Mouse (Mus musculus): Measurements from ENCODE around the gene Rab32.
"Not testable (repeated sequence)": the region's sequence is repeated elsewhere in the genome, so short reads cannot be mapped to it uniquely, and the experiment has no call there.

The Rab32 gene

DNA sequence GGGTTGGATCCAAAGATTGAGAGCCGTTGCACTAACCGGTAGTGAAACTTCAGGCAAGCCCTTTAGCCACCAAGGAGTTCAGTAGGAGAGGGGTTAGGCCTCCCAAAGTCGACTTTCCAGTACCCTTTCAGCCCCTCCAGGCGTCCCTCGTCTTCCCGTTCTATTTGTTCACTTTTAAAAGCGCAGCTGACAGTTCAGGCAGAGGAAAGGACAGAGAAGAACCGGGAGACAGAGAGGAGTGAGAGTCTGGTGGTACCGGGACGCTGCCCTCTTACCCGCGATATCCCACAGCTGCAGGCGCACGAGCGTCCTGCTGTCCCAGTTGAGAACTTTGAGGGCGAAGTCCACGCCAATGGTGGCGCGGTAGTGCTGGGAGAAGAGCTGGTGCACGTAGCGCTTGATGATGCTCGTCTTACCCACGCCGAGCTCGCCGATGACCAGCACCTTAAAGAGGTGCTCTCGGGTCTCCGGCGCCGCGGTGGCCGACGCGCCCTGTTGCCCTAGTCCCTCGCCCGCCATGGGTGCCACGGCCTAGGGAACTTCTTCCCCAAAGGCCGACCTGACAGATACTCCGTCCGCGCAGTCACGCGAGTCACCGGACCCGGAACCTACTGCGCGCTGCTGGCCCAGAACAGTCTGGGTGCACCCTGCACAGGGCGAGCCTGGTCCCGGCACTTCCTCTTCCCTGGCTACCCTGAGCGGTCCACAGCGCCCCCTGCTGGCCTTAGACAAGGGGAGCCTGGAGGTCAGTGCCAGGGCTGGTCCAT lies at the start of gene Rab32:
TSS of gene Rab32 (minus strand) at position 696 of the 767 bp plus-strand sequence.
- DNase-seq, result peak; percentile 95

DNA sequence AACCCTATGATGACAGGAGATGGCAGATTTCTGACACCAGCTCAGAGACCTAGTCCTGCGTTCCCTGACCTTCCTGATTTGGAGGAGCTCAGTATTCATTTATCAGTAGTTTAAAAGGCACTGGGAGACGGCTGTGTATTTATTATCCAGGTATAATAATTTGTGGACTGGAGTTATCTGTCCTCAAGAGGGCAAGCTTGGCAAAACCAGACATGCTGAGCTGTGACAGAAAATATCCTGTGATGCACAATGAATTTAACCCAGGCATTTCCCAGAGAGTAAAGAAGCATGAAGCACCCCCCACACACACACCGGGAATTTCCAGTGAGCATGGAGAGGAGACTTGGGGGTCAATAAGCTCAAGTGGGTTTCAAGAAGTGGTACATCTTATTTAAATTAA lies 42.7 kb upstream of the Rab32 start:
- DNase-seq, result no peak

DNA sequence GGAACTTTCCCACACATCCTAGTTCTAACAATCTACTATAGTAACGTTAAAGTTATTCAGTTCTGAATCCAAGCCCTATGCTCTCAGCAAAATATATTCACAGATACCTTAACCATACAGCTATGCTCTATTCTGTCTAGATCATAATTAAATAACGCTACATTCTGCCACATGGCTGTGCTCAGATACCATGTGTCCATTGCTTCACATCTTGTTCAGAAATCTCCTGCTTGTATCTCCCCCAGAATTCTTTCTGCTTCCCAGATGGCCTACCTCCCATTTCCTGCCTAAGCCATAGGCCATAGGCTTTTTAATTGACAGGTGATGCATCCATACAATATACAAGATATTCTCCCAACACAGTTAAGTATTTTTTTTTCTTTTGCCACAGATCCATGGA lies 39.4 kb upstream of the Rab32 start:
- not testable (repeated sequence) for DNase-seq

DNA sequence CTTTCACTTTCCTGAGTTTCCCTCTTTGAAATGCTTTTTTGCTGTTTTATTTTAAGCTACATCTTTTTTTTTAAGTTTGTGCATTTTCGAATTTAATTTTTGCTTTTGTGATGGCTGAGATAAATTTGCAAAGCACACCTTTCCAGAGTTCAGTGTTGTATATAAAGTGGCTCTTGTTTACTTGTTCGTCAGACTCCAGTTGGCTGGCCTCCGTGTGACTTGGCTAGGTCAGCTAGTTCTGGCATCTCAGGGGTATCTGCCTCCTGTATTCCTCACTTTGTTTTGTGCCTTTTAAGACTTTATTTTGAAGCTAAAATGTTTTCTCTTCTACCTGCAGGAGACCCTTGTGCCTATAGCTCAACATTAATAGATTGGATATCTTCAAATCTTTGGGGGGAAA lies 22.7 kb upstream of the Rab32 start:
- DNase-seq, result no peak

DNA sequence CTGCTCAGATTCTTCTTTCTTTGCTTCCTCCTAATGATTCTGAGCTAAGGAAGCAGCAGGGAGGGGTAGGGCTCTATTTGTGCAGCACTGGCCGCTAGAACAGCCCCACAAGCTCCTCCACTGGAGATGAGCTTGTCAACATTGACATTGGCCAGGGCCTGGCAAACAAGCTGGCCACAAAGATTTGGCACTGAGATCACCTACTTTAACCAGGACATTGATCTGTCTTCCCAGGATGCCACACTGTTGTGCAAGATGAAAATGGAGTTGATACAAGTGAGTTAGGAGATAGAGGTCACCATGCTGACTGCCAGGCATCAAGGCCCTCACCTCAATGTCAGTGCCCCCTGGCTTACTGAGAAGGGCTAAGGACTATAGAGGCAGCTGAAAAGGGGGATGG lies 21.8 kb upstream of the Rab32 start:
- no peak for DNase-seq

DNA sequence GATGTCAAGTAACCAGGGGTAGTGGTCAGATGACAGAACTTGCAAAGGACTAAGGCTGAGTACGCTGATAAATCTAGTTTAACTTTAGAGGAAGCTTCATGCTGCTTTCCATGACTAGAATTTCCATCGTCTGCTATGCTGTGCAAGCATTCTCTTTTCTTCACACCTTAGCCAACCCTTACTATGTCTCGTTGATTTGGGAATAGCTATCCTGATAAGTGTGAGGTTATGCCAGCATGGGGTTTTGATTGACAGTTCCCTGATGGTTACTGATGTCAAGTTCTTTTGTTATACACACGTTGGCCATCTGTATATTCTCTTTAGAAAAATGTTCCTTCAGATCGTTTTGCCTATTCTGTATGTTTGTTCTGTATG lies 259 bp upstream of the Rab32 start:
- no peak for DNase-seq

DNA sequence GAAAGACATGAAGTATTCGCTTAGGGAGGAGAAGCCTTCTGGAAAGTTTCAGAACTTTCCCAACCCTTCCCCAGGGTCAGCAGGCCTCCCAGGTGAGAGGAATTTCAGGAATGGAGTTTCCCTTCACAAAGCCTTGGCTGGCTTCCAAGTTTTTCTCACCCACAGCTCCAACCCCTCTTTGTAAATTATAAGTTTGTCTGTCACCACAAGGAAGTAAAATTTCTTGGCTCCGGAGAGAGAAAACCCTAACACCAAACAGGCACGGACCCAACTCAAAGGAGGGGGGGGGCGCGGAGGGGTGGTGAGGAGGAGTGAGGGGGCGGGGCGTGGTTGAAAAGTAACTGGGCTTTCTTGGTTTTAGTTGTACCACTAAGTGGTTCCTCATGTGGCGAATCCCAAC lies 980 bp downstream of the Rab32 start:
- DNase-seq, result peak; percentile 82

DNA sequence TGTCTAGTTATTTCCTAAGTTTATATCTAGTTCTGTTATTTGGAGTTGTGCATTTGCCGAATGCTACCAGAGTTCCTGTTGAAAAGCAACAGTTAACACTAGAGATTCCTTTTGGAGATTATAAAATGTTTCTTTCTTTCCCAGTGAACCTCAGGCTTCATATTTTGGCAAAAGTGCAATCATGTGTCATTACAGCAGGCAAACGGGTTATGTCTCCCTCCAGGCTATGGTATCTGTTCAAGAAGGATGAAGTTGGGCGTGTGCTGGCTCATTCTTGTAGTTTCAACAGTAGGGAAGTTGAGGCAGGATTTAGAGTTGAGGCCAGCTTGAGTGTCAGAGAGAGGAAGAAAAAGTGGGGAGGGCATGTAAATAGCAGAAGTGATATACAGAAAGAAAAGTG lies 2.4 kb downstream of the Rab32 start:
- DNase-seq, result no peak

DNA sequence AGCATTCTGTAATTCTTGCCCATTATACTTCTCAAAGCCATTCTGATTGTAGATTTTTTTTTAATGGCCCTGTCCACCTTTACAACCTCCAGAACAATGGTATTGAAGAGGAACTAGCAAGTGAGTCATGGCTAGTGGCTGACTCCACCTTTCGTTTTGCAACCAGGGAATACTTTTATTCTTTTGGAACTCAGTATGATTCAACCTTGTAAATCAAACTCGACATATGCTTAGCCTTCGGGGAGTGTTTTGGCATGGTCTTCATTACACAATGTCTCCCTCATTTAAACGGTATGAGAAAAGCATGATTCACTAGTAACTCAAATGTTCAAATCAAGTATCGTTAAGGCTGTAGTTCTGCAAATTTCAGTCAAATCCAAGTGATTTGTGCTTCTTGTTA lies 2.8 kb downstream of the Rab32 start:
- DNase-seq, result no peak

DNA sequence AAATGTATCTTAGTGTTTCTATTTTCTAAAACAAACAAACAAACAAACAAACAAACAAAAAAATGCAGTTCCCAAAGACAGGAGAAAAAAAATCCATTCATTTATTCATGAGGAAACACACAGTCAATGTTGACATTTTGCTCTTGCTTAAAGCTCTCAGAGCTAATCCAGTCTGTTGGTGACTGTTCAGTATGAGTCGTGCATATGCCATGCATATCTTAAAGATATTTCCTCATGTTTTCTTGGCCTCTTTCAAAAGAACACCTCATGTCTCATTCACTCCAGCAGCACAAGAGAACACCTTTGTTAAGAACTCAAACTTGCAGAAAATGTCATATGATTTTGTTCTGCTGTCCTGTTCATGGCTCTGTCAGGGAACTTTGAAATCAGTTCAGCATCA lies 7.9 kb downstream of the Rab32 start:
- no peak for DNase-seq

DNA sequence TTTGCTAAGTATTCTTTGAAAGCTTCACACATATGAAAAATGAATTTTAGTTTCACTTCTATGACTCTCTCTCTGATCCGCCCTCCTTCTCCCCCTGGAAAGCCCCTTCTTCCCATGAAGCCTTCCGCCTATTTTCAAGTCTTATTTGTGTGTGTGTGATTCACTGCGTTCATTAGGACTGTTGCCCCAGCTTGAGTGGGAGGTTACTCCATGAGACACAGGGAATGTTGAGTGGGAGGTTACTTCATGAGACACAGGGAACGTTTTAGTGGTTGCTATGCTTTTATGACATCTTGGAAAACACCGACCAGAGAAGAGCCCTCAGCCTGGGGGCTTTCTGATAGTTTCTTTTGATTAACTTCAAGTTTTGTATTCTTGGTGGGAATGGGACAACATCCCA lies 11.4 kb downstream of the Rab32 start:
- DNase-seq, result no peak

DNA sequence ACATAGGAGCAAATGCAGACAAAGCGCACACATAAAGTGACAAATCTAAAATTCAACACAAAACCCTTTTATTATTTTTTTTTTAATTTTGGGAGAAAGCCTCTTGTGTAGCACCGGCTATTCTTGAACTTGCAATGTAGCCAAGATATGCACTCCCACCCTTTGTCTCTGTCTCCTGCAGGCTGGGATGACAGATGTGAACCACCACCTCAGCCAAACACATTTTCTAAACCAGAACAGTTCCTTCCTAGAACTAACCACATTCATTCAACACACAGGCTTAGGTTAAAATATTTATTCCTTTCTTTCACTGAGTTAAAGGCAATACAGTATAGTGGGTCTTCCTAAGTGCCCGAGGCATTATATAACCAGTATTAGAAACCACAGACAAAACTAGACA lies 13.1 kb downstream of the Rab32 start:
- DNase-seq, result no peak
